Mouse (Mus musculus): Measurements from ENCODE around the gene Slc13a2.

Gene Slc13a2

GRCm38 (mm10) chr11:78431176-78431575 lies 9.2 kb upstream of the Slc13a2 start:
- no peak for DNase-seq

DNA sequence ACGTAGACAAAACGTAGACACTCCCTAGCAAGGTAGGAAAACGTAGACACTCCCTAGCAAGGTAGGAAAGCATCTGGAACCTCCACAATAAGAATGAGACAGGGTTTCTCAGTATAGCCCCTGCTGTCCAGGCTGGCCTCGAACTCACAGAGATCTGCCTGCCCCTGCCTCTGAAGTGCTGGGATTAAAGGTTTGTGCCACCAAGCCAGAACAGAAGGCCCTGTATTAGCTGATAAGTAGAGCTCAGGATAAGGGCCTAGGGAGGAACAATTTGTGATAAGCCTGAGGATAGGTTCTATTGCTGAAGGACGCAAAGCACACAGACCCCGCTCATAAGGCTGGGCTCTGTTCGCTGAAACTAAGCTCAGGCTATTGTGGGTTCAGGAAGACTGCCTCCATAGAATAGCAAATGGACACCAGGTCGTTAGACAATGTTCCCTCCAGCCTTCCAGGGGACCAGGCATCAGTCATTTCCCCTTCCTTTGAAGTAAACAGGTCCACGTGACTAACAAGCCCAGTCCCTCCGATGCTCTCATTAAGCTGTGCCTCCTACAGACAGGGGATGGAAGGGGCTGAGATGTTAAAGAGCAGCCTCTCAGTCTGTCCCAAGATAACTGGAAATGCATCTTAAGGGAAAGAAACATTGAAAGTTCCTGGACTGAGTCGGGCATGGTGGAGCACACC lies 8.3 kb upstream of the Slc13a2 start:
- no peak for DNase-seq

- DNase-seq, result no peak
Measured at GRCm38 (mm10) chr11:78428309-78428708, 6.3 kb upstream of the Slc13a2 start.

DNA sequence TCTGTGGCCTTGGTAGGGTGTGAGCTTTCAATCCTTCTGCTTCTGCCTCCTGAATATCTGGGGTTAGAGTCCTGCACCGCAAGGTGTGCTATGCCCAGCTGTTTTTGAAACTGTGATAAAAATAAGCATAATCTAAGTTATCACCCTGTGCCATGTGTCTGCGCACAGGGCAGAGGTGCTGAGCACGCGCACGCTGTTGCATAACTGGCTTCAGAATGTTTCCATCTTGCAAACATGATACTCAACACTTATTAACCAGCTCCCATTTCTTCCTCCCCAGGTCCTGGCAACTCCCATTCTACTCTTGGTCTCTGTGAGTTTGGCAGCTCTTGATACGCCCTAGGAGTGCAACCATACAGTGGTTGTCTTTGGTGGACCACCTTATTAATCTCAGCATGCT lies 5.6 kb upstream of the Slc13a2 start:
- no peak for DNase-seq

GRCm38 (mm10) chr11:78425572-78425971 lies 3.6 kb upstream of the Slc13a2 start:
- DNase-seq, result no peak

DNA sequence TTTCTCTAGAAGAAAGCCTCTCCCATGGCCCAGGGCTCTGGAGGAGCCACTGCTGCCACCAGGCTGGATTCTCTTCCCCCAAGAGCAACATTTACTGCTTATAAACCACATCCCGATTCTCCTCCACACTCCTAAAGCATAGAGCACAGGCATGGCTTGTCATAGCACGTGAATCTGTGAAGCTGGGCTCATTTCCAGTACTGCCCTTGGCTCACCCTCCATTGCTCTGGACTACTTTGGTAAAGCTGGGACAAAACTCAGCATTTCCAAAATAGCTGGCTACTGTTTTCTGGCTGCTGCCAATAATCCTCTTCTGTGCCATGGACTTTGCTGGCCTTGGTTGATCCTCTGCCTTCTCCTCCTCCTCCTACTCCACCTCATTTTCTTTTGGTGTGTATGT lies 2.3 kb upstream of the Slc13a2 start:
- no peak for DNase-seq

- no peak for DNase-seq
Measured at GRCm38 (mm10) chr11:78421201-78422009, 612 bp downstream of the Slc13a2 start.

- DNase-seq, result no peak
Measured at GRCm38 (mm10) chr11:78420263-78420889, 1.6 kb downstream of the Slc13a2 start.

GRCm38 (mm10) chr11:78416854-78417253 lies 5.2 kb downstream of the Slc13a2 start:
- no peak for DNase-seq

GRCm38 (mm10) chr11:78412861-78413260 lies 9.2 kb downstream of the Slc13a2 start:
- DNase-seq, result no peak

DNA sequence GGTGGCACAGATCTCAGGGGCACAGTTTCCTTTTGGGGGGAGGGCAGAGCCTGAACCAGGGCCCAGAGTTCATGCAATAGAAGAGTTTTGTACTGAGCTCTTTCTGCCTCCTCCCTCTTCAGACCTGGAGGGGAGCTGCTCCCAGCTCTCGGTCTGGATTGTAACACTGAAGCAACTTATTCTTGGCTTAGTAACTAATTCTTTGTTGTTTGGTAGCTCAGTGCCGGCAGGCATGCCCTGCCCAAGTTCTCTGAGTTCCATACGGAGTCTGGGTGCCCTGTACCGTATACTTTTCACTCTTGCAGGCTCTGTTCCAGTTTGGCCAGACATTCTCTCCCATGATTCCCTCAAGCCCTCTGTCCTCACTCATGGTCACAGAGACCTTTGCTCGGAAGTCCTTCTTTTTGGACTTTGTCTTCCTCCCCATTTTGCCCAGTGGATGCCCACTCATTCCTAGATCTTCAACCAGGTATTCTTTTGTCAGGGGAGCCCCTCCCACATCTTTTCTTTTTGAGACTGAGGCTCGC lies 9.6 kb downstream of the Slc13a2 start:
- no peak for DNase-seq

DNA sequence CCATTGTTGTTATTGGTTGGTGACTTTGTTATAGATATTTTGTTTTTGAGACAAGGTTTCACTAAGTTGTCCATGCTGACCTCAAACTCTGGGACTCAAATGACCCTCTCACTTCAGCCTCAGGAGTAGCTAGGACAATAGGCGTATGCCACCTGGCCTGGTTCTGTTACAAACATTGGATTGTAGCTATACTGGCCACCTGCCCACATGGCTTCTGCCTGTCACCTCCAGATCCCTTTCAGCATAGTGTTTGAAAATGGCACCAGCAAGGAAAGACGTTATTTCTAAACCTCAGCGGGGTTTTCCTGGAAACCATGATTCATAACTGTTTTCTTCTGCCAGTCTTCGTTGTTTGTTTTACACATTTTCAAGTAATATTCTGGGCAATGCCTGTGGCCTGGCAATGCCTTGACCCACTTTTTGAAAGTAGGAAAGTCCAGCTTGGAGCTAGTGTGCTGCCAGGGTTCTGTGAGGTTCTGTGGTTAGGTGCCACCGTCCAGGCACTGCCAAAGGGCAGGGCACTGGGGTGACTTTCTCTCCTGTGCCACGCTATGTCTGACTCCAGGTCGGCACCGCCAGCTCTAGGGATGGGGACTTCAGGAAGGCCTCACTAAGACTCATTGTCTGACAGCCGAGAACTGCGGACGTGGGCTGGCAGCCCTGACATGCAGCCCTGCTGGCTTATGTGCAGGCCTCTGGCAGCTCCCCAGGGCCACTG lies 10.3 kb downstream of the Slc13a2 start:
- peak; percentile 22 for DNase-seq

DNA sequence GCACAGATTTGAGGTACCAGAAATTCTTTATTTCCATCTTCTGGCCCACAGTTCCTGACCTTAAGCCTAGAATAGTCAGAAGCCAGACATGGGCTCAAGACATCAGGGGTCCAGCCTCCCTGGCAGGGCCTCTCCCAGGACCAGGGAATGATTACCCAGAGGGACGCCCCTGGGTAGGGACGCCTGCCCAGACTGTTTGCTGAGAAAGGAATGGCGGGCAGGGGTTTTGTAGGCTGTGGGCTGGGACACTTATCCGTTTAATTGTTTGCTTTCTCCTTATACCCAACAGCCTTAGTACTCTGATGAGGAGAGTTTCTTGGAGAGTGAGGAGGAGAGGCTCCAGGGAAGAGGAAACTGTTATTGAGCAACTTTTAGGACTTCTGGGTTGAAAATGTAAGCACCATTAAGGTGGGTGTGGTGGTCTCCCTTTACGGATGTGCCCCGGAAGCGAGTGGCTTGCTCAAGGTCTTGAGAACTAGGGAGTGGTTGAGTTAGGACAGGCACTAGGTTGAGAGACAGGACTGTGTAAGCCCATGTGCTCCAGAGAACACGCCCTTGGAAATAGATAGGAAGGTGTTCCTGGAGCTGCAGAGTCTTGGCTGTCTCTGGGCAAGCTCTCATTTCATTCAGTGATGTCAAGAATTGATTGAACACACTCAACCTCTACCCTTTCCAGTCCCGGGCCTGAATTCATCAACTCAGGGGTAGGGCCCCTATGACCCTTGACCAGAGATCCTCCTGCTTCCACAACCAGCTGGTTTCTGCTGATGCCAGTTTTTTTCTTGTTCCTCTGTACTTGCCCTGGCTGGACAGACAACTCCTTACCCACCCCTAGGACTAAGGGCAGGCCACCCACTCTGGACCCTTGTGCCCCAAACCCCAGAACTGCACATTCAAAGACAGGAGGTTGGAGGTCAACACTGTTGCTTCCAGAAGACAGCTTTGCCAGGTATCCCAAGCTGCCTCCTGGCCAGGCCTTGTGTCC lies 13.5 kb downstream of the Slc13a2 start:
- no peak for DNase-seq

GRCm38 (mm10) chr11:78402062-78402461 lies 20.0 kb downstream of the Slc13a2 start:
- no peak for DNase-seq

GRCm38 (mm10) chr11:78401469-78401868 lies 20.5 kb downstream of the Slc13a2 start:
- DNase-seq, result no peak

DNA sequence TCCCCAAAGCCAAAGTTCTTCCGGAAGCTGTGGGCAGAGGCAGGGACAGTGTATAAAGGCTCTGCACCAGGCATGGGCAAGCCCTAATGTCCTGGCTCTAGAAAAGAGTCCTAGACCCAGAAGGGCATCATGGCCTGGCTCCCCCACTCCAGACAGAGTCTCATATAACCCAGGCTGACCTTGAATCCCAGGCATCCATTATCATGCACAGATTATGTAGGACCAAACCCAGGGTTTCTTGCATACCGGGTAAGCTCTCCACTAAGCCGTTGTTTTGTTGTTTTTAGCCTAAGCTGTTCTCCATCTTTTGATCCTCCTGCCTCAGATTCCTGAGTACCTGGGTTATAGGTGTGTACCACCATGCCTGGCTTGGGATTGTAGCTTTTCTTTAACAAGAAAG lies 21.1 kb downstream of the Slc13a2 start:
- no peak for DNase-seq

DNA sequence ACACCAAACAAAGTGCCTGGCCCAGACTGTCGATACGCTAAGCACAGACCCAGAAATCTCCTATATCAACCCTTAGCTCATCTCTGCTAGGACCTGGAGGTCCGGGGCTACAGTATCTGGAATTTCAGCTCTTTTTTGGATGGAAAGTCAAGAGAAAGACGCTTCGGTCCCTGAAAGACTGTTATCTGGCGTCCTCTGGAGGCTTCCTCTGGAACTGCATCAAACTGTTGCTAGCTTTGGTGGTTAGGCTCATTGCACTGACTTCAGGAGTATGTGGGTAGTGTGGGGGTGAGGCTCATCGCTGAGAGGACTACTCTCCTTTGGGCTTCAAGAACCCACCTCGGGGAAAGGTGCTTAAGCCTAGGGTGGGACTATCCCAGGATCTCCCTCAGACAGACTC lies 22.3 kb downstream of the Slc13a2 start:
- DNase-seq, result peak; percentile 75

DNA sequence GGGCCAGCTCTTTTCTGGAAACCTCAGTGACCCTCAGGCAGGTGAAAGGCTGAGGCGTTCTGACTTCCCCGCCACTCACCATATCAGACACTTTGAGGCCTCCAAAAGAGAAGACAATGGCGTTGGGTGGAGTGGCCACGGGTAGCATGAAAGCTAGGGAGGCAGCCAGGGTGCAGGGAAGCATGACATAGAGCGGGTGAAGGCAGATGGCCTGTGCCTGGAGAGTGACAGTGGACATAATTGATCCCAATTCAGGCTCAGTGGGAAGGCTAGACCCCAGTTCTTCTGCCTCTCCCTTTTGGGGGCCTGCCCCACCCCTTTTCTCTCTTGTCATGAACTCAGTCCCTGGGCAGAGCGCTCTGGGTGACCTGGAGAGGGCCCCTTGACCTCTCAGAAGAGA lies 23.8 kb downstream of the Slc13a2 start:
- DNase-seq, result no peak

DNA sequence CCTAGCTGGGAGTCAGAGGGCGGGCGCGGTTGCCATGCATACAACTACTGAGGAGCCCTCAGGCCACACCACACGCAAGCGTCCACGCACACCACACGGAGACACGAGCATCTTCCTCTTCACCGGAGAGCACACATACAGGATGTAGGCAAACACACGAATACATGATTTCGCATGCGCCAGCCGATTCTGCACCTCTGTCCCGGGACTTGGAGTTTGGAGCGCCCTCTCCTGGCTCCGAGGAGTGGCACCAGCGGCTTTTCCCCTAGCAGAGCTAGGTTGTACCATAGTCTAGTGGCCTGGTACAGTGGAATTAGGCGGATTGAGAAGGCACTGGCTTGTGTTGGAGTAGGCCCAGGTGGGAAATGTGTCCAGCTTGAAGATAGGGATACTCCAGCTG lies 24.6 kb downstream of the Slc13a2 start:
- DNase-seq, result peak; percentile 61

DNA sequence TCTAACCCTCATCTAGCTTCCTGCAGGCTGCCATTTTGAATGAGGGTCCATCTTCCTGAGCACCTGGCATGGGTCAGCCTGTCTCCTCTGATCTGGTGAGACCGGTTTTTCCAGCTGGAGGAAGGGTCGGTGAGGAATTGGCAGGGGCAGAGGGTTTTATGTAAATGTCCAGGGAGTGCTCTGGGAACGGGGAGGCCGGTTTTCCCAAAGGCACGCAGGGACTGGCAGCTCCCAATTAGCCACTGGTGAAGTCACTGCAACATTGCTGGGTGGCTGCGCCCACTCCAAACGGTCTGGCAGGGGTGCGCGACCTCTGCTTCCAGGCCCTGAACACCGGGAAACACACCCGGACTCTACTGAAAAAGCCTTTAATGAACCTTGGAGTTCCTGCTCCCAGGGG lies 25.1 kb downstream of the Slc13a2 start:
- DNase-seq, result no peak

GRCm38 (mm10) chr11:78392728-78393127 lies 29.3 kb downstream of the Slc13a2 start:
- DNase-seq, result no peak

- DNase-seq, result no peak
Measured at GRCm38 (mm10) chr11:78386508-78387043, 35.4 kb downstream of the Slc13a2 start, which contains the start of gene Foxn1. TSS of gene Foxn1 (minus strand) at chr11:78386558.
